Mouse (Mus musculus) forebrain, embryonic 15.5 days (tissue): ENCODE results near the gene Pacsin2. TPM values are rescaled to one million over a fixed set of nuclear protein-coding genes. Genes with fewer than 3 reads are reported as not detected.

Source experiments
- ATAC-seq: fragments of 200-750 bp; cut with Nextera tagmentation; replicated peaks from 2 replicates; pipeline ENCODE4 v1.8.0; 2017; ENCODE audit warnings: mild to moderate bottlenecking, moderate TSS enrichment, moderate library complexity
- H3K27ac ChIP-seq: fragments of 300-500 bp; sonication (generic); replicated peaks from 2 replicates; pipeline ENCODE4 v1.5.1; 2015; ENCODE audit warnings: mild to moderate bottlenecking, inconsistent platforms
- H3K27me3 ChIP-seq: fragments of 300-500 bp; sonication (generic); 2 replicates; pipeline ENCODE4 v1.6.1; 2015; ENCODE audit warnings: inconsistent platforms
- H3K36me3 ChIP-seq: fragments of 300-500 bp; sonication (generic); 2 replicates; pipeline ENCODE4 v1.6.1; 2015; ENCODE audit warnings: mild to moderate bottlenecking, inconsistent platforms
- H3K4me1 ChIP-seq: fragments of 300-500 bp; sonication (generic); 2 replicates; pipeline ENCODE4 v1.6.1; 2015; ENCODE audit warnings: inconsistent platforms
- H3K4me2 ChIP-seq: fragments of 300-500 bp; sonication (generic); replicated peaks from 2 replicates; pipeline ENCODE4 v1.6.1; 2015; ENCODE audit warnings: mild to moderate bottlenecking, inconsistent platforms
- H3K4me3 ChIP-seq: fragments of 300-500 bp; sonication (generic); 2 replicates; pipeline ENCODE4 v1.5.1; 2015; ENCODE audit warnings: mild to moderate bottlenecking, inconsistent platforms
- H3K9ac ChIP-seq: fragments of 300-500 bp; sonication (generic); replicated peaks from 2 replicates; pipeline ENCODE4 v1.6.1; 2015; ENCODE audit warnings: mild to moderate bottlenecking, inconsistent platforms
- H3K9me3 ChIP-seq: fragments of 300-500 bp; sonication (generic); 2 replicates; pipeline ENCODE4 v1.6.1; 2016; ENCODE audit warnings: inconsistent platforms
- WGBS: fragments of 180-500 bp; shearing (Covaris S2); methylation state at CpG from one replicate; pipeline ENCODE4 v1.1.7; 2015; ENCODE audit warnings: mixed read lengths; 5-methylcytosine and 5-hydroxymethylcytosine counted together
- polyA plus RNA-seq: library from polyadenylated mRNA; unstranded; fragments of >200 nt; fragmentation: Nextera tagmentation; extraction: Ambion mirVana; gene quantifications from 2 replicates; pipeline ENCODE4 v1.2.1, GENCODE M21; 2015

Gene Pacsin2
- polyA plus RNA-seq, 1 experiment from 2014 or later: 21.5 TPM

DNA sequence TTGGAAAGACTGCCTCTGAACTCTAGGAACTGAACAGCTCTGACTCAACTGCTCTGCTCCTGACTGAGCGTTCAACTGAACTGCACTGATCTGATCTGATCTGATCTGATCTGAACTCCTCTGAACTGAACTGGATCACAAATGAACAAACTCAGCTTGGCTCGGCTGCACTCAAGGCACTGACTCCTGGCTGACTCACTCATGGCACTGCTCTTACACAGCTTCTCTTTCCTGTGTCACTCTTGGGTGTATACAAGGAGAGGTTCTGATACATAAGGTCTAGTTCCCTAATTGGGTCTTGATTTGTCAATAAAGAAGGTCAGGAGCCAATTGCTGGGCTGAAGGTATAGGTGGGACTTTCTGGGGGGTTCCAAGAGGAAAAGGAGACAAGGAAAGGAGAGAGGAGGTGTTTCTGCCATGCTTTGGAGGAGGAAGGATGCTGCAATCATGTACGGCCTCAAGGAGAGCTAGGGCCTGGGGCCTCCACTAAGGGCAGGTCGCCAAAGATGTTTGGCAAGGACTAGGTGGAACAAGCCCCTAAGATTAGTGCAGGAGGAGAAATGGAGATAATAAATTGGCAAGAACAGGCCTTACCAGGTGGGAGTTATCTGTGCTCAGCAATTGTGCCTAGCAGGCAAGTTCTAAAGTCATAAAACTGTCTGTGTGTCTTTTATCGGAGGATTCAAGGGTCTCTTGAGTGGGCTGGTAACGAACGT lies 29.6 kb upstream of the Pacsin2 start:
- H3K4me1 ChIP-seq: no peaks in the 10 kb centered on the region
- WGBS: 82% methylated on average over 7 of the region's 7 CpGs
- no peak overlapping the region for H3K9ac ChIP-seq
- no peaks in the 10 kb centered on the region for H3K27me3 ChIP-seq
- H3K4me3 ChIP-seq: no peak overlapping the region
- H3K9me3 ChIP-seq: no peaks in the 10 kb centered on the region
- H3K4me2 ChIP-seq: no peak overlapping the region
- no peak overlapping the region for H3K27ac ChIP-seq
- ATAC-seq: no peak
- H3K36me3 ChIP-seq: peaks cover 90% of the 10 kb centered on the region

DNA sequence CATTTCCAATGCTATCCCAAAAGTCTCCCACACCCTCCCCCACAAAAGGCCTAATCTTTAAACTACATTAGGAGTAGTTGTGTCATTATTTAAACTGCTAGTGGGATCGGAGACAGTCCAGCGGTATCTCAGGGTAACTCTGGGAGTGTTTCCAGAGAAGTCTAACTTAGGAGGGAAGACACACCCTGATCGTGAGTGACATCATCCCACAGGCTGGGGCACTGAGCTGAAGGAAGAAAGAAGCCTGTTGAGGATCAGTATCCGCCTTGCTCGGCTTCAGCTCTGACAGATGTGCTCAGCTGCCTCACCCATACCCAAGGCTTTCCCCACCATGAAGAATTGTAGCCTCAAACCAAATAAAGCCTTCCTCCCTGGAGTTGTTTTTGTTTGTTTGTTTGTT lies 27.5 kb upstream of the Pacsin2 start:
- Histone ChIP-seq H3K27me3 (no peaks in the 10 kb centered on the region), H3K36me3 (peaks cover 80% of the 10 kb centered on the region), H3K27ac (no peak overlapping the region), H3K9ac (no peak overlapping the region), H3K4me2 (no peak overlapping the region), H3K4me1 (no peaks in the 10 kb centered on the region), H3K4me3 (no peak overlapping the region), H3K9me3 (no peaks in the 10 kb centered on the region)
- WGBS: 85% methylated on average over 5 of the region's 5 CpGs
- ATAC-seq: no peak

- ATAC-seq: no peak
- no peaks in the 10 kb centered on the region for H3K4me1 ChIP-seq
- H3K9ac ChIP-seq: no peak overlapping the region
- H3K4me2 ChIP-seq: no peak overlapping the region
- H3K27me3 ChIP-seq: no peaks in the 10 kb centered on the region
- no peaks in the 10 kb centered on the region for H3K9me3 ChIP-seq
- peaks cover 73% of the 10 kb centered on the region for H3K36me3 ChIP-seq
- H3K27ac ChIP-seq: no peak overlapping the region
- no peak overlapping the region for H3K4me3 ChIP-seq
- 93% methylated on average over 20 of the region's 20 CpGs for WGBS
Observed at GRCm38 (mm10) chr15:83489471-83489870, 25.1 kb upstream of the Pacsin2 start.

DNA sequence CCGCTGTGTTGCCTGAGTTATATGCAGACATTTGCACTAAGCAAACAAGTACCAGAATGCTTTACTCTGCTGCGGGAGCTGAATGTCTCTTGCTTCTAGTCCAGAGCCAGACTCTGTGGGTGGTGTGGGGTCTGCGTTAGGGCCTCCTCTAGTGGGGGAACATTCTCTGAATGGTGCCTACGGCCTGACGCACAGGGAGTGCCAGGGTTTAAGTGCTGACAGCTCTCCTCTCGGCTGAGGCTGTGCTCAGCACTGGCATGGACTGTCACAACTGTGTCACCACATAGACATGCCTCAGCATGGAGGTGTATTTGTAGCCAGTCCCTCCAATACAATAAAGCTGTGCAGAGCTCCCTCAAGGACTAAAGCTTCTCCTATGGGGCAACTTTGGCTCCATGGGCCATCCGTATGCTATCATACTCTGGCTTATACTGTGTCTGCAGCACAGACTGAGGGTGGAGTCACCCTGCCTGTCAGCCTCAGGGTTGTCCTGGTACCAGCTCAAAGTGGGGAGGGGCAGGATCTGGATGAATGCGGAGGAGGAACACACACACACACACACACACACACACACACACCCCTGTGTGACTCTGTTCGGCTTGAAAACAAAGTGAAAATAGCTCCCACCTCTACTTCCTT lies 23.2 kb upstream of the Pacsin2 start:
- peaks cover 64% of the 10 kb centered on the region for H3K36me3 ChIP-seq
- no peaks in the 10 kb centered on the region for H3K9me3 ChIP-seq
- no peak for ATAC-seq
- no peak overlapping the region for H3K27ac ChIP-seq
- no peaks in the 10 kb centered on the region for H3K4me1 ChIP-seq
- WGBS: 65% methylated on average over 9 of the region's 9 CpGs
- no peak overlapping the region for H3K4me2 ChIP-seq
- H3K4me3 ChIP-seq: no peak overlapping the region
- H3K9ac ChIP-seq: no peak overlapping the region
- H3K27me3 ChIP-seq: no peaks in the 10 kb centered on the region

GRCm38 (mm10) chr15:83484311-83484710 lies 19.9 kb upstream of the Pacsin2 start:
- Histone ChIP-seq H3K9ac (no peak overlapping the region), H3K4me1 (no peaks in the 10 kb centered on the region), H3K9me3 (no peaks in the 10 kb centered on the region), H3K4me2 (no peak overlapping the region), H3K4me3 (no peak overlapping the region), H3K27ac (no peak overlapping the region), H3K27me3 (no peaks in the 10 kb centered on the region), H3K36me3 (peaks cover 37% of the 10 kb centered on the region)
- WGBS: 91% methylated on average over 10 of the region's 10 CpGs
- ATAC-seq: no peak

GRCm38 (mm10) chr15:83483482-83483881 lies 19.1 kb upstream of the Pacsin2 start:
- peaks cover 29% of the 10 kb centered on the region for H3K36me3 ChIP-seq
- no peak for ATAC-seq
- no peaks in the 10 kb centered on the region for H3K9me3 ChIP-seq
- 37% methylated on average over 2 of the region's 2 CpGs for WGBS
- H3K27me3 ChIP-seq: no peaks in the 10 kb centered on the region
- H3K4me2 ChIP-seq: no peak overlapping the region
- no peak overlapping the region for H3K4me3 ChIP-seq
- no peak overlapping the region for H3K9ac ChIP-seq
- no peaks in the 10 kb centered on the region for H3K4me1 ChIP-seq
- no peak overlapping the region for H3K27ac ChIP-seq

DNA sequence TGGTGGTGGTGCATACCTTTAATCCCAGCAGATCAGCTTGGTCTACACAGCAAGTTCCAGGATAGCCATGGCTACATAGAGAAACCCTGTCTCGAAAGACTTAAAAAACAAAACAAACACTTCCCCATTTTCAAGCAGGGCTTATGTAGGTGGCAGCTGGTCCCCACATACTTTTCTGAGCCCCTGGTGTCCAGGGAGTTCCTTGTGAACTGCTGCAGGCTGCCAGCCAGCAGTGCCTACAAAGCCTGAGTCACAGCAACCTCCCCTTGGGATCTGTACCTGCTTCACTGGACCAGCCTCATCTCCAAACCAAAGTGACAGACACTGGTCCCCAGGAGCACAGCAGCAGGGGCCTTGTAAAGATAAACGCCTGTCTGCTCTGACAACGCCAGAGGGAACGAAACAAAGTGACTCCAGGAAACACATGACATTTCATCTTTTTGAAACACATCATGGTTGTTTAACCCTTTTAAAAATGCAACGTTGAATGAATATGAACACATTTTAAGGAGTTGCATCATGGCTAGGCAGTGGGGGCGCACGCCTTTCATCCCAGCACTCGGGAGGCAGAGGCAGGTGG lies 18.3 kb upstream of the Pacsin2 start:
- ATAC-seq: no peak
- no peak overlapping the region for H3K4me2 ChIP-seq
- WGBS: 84% methylated on average over 8 of the region's 8 CpGs

GRCm38 (mm10) chr15:83481236-83481780 lies 16.9 kb upstream of the Pacsin2 start:
- H3K27me3 ChIP-seq: no peaks in the 10 kb centered on the region
- H3K27ac ChIP-seq: no peak overlapping the region
- WGBS: 71% methylated on average over 10 of the region's 10 CpGs
- no peaks in the 10 kb centered on the region for H3K4me1 ChIP-seq
- no peak for ATAC-seq
- H3K36me3 ChIP-seq: peaks cover 17% of the 10 kb centered on the region
- H3K4me3 ChIP-seq: no peak overlapping the region
- H3K9ac ChIP-seq: no peak overlapping the region
- no peak overlapping the region for H3K4me2 ChIP-seq
- no peaks in the 10 kb centered on the region for H3K9me3 ChIP-seq

More for the DNA sequence above, 18.3 kb upstream of the Pacsin2 start:
- no peak overlapping the region for H3K27ac ChIP-seq
- H3K9me3 ChIP-seq: no peaks in the 10 kb centered on the region
- H3K4me1 ChIP-seq: no peaks in the 10 kb centered on the region
- H3K27me3 ChIP-seq: no peaks in the 10 kb centered on the region
- H3K4me3 ChIP-seq: no peak overlapping the region
- H3K36me3 ChIP-seq: peaks cover 29% of the 10 kb centered on the region
- H3K9ac ChIP-seq: no peak overlapping the region

GRCm38 (mm10) chr15:83479818-83480217 lies 15.4 kb upstream of the Pacsin2 start:
- Histone ChIP-seq H3K4me3 (no peak overlapping the region), H3K9me3 (no peaks in the 10 kb centered on the region), H3K4me2 (no peak overlapping the region), H3K27me3 (no peaks in the 10 kb centered on the region), H3K27ac (no peak overlapping the region), H3K9ac (no peak overlapping the region), H3K36me3 (peaks cover 8% of the 10 kb centered on the region), H3K4me1 (no peaks in the 10 kb centered on the region)
- ATAC-seq: no peak
- WGBS: 81% methylated on average over 4 of the region's 4 CpGs

GRCm38 (mm10) chr15:83478096-83478495 lies 13.7 kb upstream of the Pacsin2 start:
- ATAC-seq: no peak
- Histone ChIP-seq H3K4me3 (no peak overlapping the region), H3K4me1 (no peaks in the 10 kb centered on the region), H3K27me3 (no peaks in the 10 kb centered on the region), H3K27ac (no peak overlapping the region), H3K36me3 (no peaks in the 10 kb centered on the region), H3K9ac (no peak overlapping the region), H3K9me3 (no peaks in the 10 kb centered on the region), H3K4me2 (no peak overlapping the region)
- 80% methylated on average over 3 of the region's 3 CpGs for WGBS

- ATAC-seq: no peak
- Histone ChIP-seq H3K4me3 (no peak overlapping the region), H3K27ac (no peak overlapping the region), H3K36me3 (no peaks in the 10 kb centered on the region), H3K4me1 (no peaks in the 10 kb centered on the region), H3K4me2 (no peak overlapping the region), H3K9me3 (no peaks in the 10 kb centered on the region), H3K27me3 (no peaks in the 10 kb centered on the region), H3K9ac (no peak overlapping the region)
- WGBS: 90% methylated on average over 12 of the region's 12 CpGs
Observed at GRCm38 (mm10) chr15:83476593-83477273, 12.3 kb upstream of the Pacsin2 start.

- Histone ChIP-seq H3K9ac (no peak overlapping the region), H3K27me3 (no peaks in the 10 kb centered on the region), H3K4me1 (no peaks in the 10 kb centered on the region), H3K4me2 (no peak overlapping the region), H3K27ac (no peak overlapping the region), H3K4me3 (no peak overlapping the region), H3K9me3 (no peaks in the 10 kb centered on the region), H3K36me3 (no peaks in the 10 kb centered on the region)
- 49% methylated on average over 5 of the region's 5 CpGs for WGBS
- ATAC-seq: no peak
Observed at GRCm38 (mm10) chr15:83474466-83474836, 10.0 kb upstream of the Pacsin2 start.
